Mouse (Mus musculus) liver, embryonic 16.5 days (tissue): ENCODE data around the gene Zgrf1. TPM values are rescaled to one million over a fixed set of nuclear protein-coding genes. Genes with fewer than 3 reads are reported as not detected.

Experiments
- ATAC-seq: fragments of 200-750 bp; cut with Nextera tagmentation; 2 replicates; pipeline ENCODE4 v1.8.0; 2017; ENCODE audit warnings: low read depth, mild to moderate bottlenecking, moderate number of reproducible peaks, moderate library complexity
- H3K27ac ChIP-seq: fragments of 300-500 bp; sonication (generic); 2 replicates; pipeline ENCODE4 v1.5.1; 2014; ENCODE audit warnings: mild to moderate bottlenecking, low read length
- H3K27me3 ChIP-seq: fragments of 300-500 bp; sonication (generic); 2 replicates; pipeline ENCODE4 v1.6.1; 2014; ENCODE audit warnings: low read depth, low read length, mixed read lengths; ENCODE audit not compliant: control insufficient read depth, insufficient read depth
- H3K36me3 ChIP-seq: fragments of 300-500 bp; sonication (generic); 2 replicates; pipeline ENCODE4 v1.6.1; 2014; ENCODE audit warnings: mild to moderate bottlenecking; ENCODE audit not compliant: control insufficient read depth, insufficient read depth
- H3K4me1 ChIP-seq: fragments of 300-500 bp; sonication (generic); 2 replicates; pipeline ENCODE4 v1.6.1; 2014; ENCODE audit warnings: low read depth, low read length, mixed read lengths; ENCODE audit not compliant: control insufficient read depth
- H3K4me2 ChIP-seq: fragments of 300-500 bp; sonication (generic); 2 replicates; pipeline ENCODE4 v1.6.1; 2014; ENCODE audit warnings: low read depth, low read length, mixed read lengths
- H3K4me3 ChIP-seq: fragments of 300-500 bp; sonication (generic); 2 replicates; pipeline ENCODE4 v1.5.1; 2014; ENCODE audit warnings: low read depth, mild to moderate bottlenecking, low read length
- H3K9ac ChIP-seq: fragments of 300-500 bp; sonication (generic); 2 replicates; pipeline ENCODE4 v1.6.1; 2014; ENCODE audit warnings: low read depth, low read length
- H3K9me3 ChIP-seq: fragments of 300-500 bp; sonication (generic); replicated peaks from 2 replicates; pipeline ENCODE4 v1.6.1; 2016; ENCODE audit warnings: low read length; ENCODE audit not compliant: control insufficient read depth
- WGBS: fragments of 180-500 bp; shearing (Covaris S2); extraction: QIAGEN DNeasy Blood & Tissue Kit; methylation state at CpG from one replicate; pipeline ENCODE4 v1.1.7; 2014; ENCODE audit not compliant: insufficient replicate concordance; 5-methylcytosine and 5-hydroxymethylcytosine counted together
- polyA plus RNA-seq: library from polyadenylated mRNA; unstranded; fragments of >200 nt; fragmentation: Nextera tagmentation; extraction: Ambion mirVana; gene quantifications from 2 replicates; pipeline ENCODE4 v1.2.1, GENCODE M21; 2015

The Zgrf1 gene
- polyA plus RNA-seq, 1 experiment from 2014 or later = 4.4 TPM

DNA sequence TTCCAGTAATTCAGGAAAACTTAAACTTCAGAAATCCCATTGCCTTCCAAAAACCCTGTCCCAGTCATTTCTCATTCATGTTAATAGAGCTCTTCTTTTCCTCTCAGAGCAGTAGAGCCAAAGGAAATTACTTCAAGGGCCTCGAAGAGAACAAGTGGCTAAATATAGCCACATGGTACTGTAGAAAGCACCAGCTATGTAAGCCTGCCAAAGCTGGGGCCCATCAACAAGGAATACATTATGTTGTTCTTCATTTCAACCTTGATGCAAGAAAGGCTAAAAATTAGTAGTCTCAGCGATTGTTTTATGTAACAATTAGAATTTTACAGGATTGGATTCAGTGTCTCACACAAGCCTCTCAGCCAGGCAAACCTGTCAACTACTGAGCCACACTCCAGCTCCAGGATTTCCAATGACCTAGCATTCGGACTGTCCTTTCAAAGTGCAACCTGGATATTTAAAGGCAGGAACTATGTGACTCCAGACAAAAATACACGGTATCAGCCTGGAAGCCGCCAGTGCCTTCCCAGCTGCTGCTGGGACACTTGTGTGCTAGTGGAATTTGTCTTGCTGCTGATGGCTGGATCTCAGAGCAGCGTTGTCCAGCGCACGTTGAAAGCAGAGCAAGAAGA is 28.0 kb upstream of the Zgrf1 start:
- ATAC-seq = no peak
- H3K27ac ChIP-seq = no peak overlapping the region
- no peaks in the 10 kb centered on the region for H3K9me3 ChIP-seq
- no peak overlapping the region for H3K4me3 ChIP-seq
- H3K4me2 ChIP-seq = no peak overlapping the region
- no peaks in the 10 kb centered on the region for H3K4me1 ChIP-seq
- no peaks in the 10 kb centered on the region for H3K27me3 ChIP-seq
- no peaks in the 10 kb centered on the region for H3K36me3 ChIP-seq
- H3K9ac ChIP-seq = no peak overlapping the region
- WGBS = 59% methylated on average over 8 of the region's 8 CpGs

DNA sequence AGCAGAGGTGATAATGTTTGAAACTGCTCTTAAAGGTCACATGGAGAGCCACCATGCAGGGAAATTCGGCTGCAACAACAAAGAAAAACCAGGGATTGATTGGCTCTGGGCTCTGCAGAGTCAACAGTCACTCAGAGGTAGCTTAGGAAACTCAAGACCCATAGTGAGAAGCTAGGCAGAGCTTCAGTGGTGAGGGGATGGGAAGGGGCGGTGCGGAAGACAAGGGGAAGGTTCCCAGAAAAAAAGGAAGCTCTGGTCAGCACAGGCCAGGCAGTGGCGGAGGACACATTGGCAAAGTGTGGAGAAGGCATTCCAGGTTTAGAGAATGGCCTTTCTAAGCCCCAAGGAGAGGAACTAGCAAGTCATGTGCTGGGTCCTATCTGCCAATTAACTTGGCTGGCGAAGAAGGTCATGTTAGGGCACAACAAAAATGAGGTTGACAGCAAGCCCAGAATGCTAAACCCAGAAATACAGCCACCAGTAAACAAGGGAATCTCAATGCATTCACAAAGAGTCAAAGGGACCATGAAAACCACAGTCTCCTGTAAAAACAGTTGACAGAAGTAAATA is 25.7 kb upstream of the Zgrf1 start:
- Histone ChIP-seq H3K27me3 (no peaks in the 10 kb centered on the region), H3K4me2 (no peak overlapping the region), H3K36me3 (no peaks in the 10 kb centered on the region), H3K4me1 (no peaks in the 10 kb centered on the region), H3K9me3 (no peaks in the 10 kb centered on the region), H3K9ac (no peak overlapping the region), H3K4me3 (no peak overlapping the region), H3K27ac (no peak overlapping the region)
- peak; percentile 32; the same call in 1 of the 2 replicates for ATAC-seq
- WGBS = 56% methylated on average over 5 of the region's 5 CpGs

DNA sequence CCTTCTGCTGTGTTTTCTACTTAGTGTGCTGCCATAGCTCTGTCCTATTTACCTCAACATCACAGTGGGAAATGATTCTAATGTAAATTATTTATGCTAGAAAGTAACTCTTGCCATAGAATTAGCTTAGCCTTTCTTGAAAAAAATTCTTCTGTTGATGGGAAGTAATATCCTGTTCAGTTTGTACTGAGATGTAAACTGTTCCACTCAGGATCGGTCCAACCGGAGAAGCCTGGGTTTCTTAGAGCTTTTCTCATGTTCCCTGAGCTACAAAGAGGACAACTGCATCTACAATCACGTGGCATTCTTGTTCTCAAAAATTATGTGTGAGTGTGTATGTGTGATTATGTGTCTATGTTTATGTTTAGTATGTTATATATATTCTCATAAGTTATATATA is 24.1 kb upstream of the Zgrf1 start:
- Histone ChIP-seq H3K4me3 (no peak overlapping the region), H3K27me3 (no peaks in the 10 kb centered on the region), H3K9me3 (no peaks in the 10 kb centered on the region), H3K36me3 (no peaks in the 10 kb centered on the region), H3K9ac (no peak overlapping the region), H3K4me2 (no peak overlapping the region), H3K27ac (no peak overlapping the region), H3K4me1 (no peaks in the 10 kb centered on the region)
- ATAC-seq = no peak
- WGBS = 74% methylated on average over 3 of the region's 3 CpGs

DNA sequence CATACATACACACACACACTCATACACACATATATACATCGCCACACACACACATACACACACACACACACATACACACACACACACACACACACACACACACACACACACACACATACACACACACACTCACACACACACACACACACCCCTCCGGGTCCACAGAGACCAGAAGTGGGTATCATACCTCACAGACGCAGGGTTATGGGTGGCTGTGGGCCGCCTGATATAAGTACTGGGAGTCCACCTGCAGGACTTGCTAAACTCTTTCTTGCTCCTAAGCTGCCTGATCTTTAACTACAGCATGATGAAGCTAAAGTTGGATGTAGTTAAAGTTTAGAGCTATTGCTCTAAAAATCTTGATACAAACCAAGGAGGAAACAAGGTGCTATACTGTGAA is 23.5 kb upstream of the Zgrf1 start:
- Histone ChIP-seq H3K27ac (no peak overlapping the region), H3K9me3 (no peaks in the 10 kb centered on the region), H3K4me1 (no peaks in the 10 kb centered on the region), H3K4me2 (no peak overlapping the region), H3K4me3 (no peak overlapping the region), H3K27me3 (no peaks in the 10 kb centered on the region), H3K36me3 (no peaks in the 10 kb centered on the region), H3K9ac (no peak overlapping the region)
- no peak for ATAC-seq
- 55% methylated on average over 4 of the region's 4 CpGs for WGBS

DNA sequence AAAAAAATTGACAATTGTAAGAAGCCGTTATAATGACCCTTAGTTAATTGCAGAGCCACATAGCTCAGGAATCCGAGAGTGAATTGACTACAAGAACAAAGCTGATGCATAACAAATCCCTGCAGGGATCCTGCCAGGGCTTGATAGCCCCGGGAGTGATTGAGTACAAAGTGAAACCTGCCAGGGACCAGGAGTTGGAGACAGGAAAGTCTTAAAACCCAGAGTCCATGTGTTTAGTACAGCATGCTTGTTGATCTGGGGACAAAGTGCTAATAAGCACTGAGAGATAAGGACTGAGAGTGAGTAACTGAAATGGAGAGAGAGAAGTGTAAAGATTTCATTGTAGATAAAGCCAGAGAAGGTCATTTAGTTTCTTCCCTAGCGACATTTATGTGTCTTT is 23.0 kb upstream of the Zgrf1 start:
- ATAC-seq = no peak
- H3K27me3 ChIP-seq = no peaks in the 10 kb centered on the region
- H3K4me2 ChIP-seq = no peak overlapping the region
- H3K27ac ChIP-seq = no peak overlapping the region
- no peaks in the 10 kb centered on the region for H3K4me1 ChIP-seq
- WGBS = 23% methylated on average over 4 of the region's 4 CpGs
- no peaks in the 10 kb centered on the region for H3K36me3 ChIP-seq
- no peak overlapping the region for H3K4me3 ChIP-seq
- no peaks in the 10 kb centered on the region for H3K9me3 ChIP-seq
- H3K9ac ChIP-seq = no peak overlapping the region

- H3K36me3 ChIP-seq = peaks cover 9% of the 10 kb centered on the region
- no peak for ATAC-seq
- no peaks in the 10 kb centered on the region for H3K27me3 ChIP-seq
- H3K9me3 ChIP-seq = no peaks in the 10 kb centered on the region
- no peaks in the 10 kb centered on the region for H3K4me1 ChIP-seq
- H3K9ac ChIP-seq = no peak overlapping the region
- no peak overlapping the region for H3K4me3 ChIP-seq
- H3K4me2 ChIP-seq = no peak overlapping the region
- H3K27ac ChIP-seq = no peak overlapping the region
- WGBS = 79% methylated on average over 6 of the region's 6 CpGs
Measured at GRCm38 (mm10) chr3:127539193-127539592, 14.1 kb upstream of the Zgrf1 start.

DNA sequence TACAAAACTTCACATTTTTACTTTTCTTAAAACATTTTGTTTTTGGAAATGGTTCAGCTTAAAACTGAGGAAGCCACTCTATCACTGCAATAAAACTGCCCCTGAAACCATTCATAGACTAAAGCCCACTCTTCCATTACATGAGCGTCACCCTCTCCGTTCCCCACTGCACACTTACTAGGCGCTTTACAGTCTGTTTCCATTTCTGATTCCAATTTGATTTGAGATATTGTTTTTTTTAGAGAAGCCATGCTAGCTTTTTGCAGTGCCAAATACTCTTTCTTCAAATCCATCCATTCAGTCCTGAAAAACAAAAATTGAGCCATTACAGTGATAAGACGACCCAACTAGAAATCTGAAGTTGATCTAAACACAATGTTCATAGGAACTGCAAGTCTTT is 9.3 kb upstream of the Zgrf1 start:
- no peak overlapping the region for H3K4me2 ChIP-seq
- peaks cover 21% of the 10 kb centered on the region for H3K36me3 ChIP-seq
- H3K9me3 ChIP-seq = no peaks in the 10 kb centered on the region
- ATAC-seq = no peak
- no peak overlapping the region for H3K27ac ChIP-seq
- no peak overlapping the region for H3K9ac ChIP-seq
- H3K27me3 ChIP-seq = no peaks in the 10 kb centered on the region
- 88% methylated on average over 4 of the region's 4 CpGs for WGBS
- H3K4me1 ChIP-seq = no peaks in the 10 kb centered on the region
- no peak overlapping the region for H3K4me3 ChIP-seq

GRCm38 (mm10) chr3:127544610-127545121 is 8.6 kb upstream of the Zgrf1 start:
- Histone ChIP-seq H3K4me2 (no peak overlapping the region), H3K36me3 (peaks cover 21% of the 10 kb centered on the region), H3K9me3 (no peaks in the 10 kb centered on the region), H3K9ac (no peak overlapping the region), H3K4me1 (no peaks in the 10 kb centered on the region), H3K27ac (no peak overlapping the region), H3K27me3 (no peaks in the 10 kb centered on the region), H3K4me3 (no peak overlapping the region)
- 65% methylated on average over 5 of the region's 5 CpGs for WGBS
- no peak for ATAC-seq

DNA sequence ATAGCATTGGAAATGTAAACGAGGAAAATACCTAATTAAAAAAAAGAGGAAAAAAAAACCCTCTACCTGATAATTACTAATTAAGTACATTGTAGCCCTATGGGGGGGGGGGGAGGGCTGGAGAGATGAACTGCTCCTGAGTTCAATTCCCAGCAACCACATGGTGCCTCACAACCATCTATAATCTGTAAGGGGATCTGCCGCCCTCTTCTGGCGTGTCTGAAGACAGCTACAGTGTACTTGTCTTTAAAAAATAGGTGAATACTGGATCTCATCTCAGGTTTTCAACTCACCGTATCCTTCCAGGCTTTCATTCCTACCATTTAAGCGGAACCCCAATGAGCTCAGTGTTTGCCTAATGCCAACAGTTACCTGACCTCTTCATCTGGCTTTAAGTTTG is 5.4 kb upstream of the Zgrf1 start:
- H3K36me3 ChIP-seq = peaks cover 20% of the 10 kb centered on the region
- 50% methylated on average over 5 of the region's 5 CpGs for WGBS
- peaks cover 4% of the 10 kb centered on the region for H3K4me1 ChIP-seq
- H3K9me3 ChIP-seq = no peaks in the 10 kb centered on the region
- no peak overlapping the region for H3K9ac ChIP-seq
- H3K4me3 ChIP-seq = no peak overlapping the region
- H3K27ac ChIP-seq = no peak overlapping the region
- no peak overlapping the region for H3K4me2 ChIP-seq
- no peaks in the 10 kb centered on the region for H3K27me3 ChIP-seq
- ATAC-seq = no peak
